ENCODE assay signal across 21 mouse cellular contexts in genomic region chr5:139675707-139675967, GRCm38 (mm10).
DNase-seq lines count a peak whose midpoint lies in the region; ATAC-seq and TF ChIP-seq lines count a peak whose summit lies in the region.
"Had no signal": no experiment of that assay in that cellular context is flagged by ENCODE, and none has a peak within 500 bp of the region (broad histone marks: within the 10 kb centered on the region; RNA-seq: fewer than 3 reads in every experiment).

No protein-coding gene starts in this region.

- H3K27ac ChIP-seq in forebrain, embryonic 12.5 days, result no peak overlapping the region
- H3K27ac ChIP-seq in forebrain, embryonic 16.5 days (ENCODE audit: low read length), result no peak overlapping the region
- H3K27ac ChIP-seq in kidney, embryonic 15.5 days, result no peak overlapping the region
- no peak overlapping the region for H3K27ac ChIP-seq in kidney, embryonic 16.5 days (ENCODE audit: low read length)
- H3K27ac ChIP-seq in midbrain, embryonic 13.5 days, result no peak overlapping the region
- H3K27ac ChIP-seq in midbrain, embryonic 14.5 days (replicated peaks; ENCODE audit: low read depth, low read length), result no peak overlapping the region
- H3K27ac ChIP-seq in stomach, postnatal 0 days (replicated peaks), result no peak overlapping the region
- H3K27ac ChIP-seq: heart, embryonic 13.5 days; limb, embryonic 15.5 days; liver, embryonic 15.5 days; midbrain, embryonic 15.5 days had no signal

- peak; percentile 37; the same call in 1 of the 2 replicates for TF ChIP-seq CTCF in stomach, postnatal 0 days (IDR thresholded peaks at IDR 0.05; ENCODE audit: low read depth)

- peaks cover 14% of the 10 kb centered on the region for H3K4me1 ChIP-seq in forebrain, embryonic 12.5 days
- H3K4me1 ChIP-seq in forebrain, embryonic 16.5 days (replicated peaks; ENCODE audit: control insufficient read depth, insufficient read depth, low read length), result no peaks in the 10 kb centered on the region
- H3K4me1 ChIP-seq in kidney, embryonic 15.5 days, result 0 out of 2 replicates have a peak, but pooled peaks cover 4% of the 10 kb centered on the region
- no peaks in the 10 kb centered on the region for H3K4me1 ChIP-seq in kidney, embryonic 16.5 days (ENCODE audit: insufficient read depth, low read length)
- H3K4me1 ChIP-seq in midbrain, embryonic 13.5 days (replicated peaks), result peaks cover 16% of the 10 kb centered on the region
- H3K4me1 ChIP-seq in midbrain, embryonic 14.5 days (ENCODE audit: control insufficient read depth, insufficient read depth, low read length), result peaks cover 5% of the 10 kb centered on the region; the same call in 1 of the 2 replicates
- no peaks in the 10 kb centered on the region for H3K4me1 ChIP-seq in stomach, postnatal 0 days (replicated peaks; ENCODE audit: control insufficient read depth, insufficient read depth)
- H3K4me1 ChIP-seq: heart, embryonic 13.5 days; limb, embryonic 15.5 days; liver, embryonic 15.5 days had no signal

- no peak for DNase-seq in midbrain, embryonic 14.5 days
- no peak for DNase-seq in stomach, postnatal 0 days (ENCODE audit: low spot score)
- DNase-seq: adrenal gland, postnatal 10 days; cerebellum, adult 9-11 months; gastrocnemius, postnatal 10 days; heart, adult 11 months; kidney, postnatal 14 days; right cerebral cortex, postnatal 4 days had no signal

- H3K9ac ChIP-seq in forebrain, embryonic 12.5 days, result no peak overlapping the region
- no peak overlapping the region for H3K9ac ChIP-seq in forebrain, embryonic 16.5 days (replicated peaks; ENCODE audit: low read depth, low read length)
- H3K9ac ChIP-seq in kidney, embryonic 15.5 days, result no peak overlapping the region
- no peak overlapping the region for H3K9ac ChIP-seq in kidney, embryonic 16.5 days (replicated peaks; ENCODE audit: low read length)
- no peak overlapping the region for H3K9ac ChIP-seq in midbrain, embryonic 13.5 days (replicated peaks)
- no peak overlapping the region for H3K9ac ChIP-seq in midbrain, embryonic 14.5 days (replicated peaks; ENCODE audit: low read length)
- H3K9ac ChIP-seq in stomach, postnatal 0 days (ENCODE audit: low read length), result no peak overlapping the region
- H3K9ac ChIP-seq: heart, embryonic 13.5 days; limb, embryonic 15.5 days; liver, embryonic 15.5 days; midbrain, embryonic 15.5 days had no signal

- 0 out of 2 replicates have a peak, but pooled peaks have one; percentile 40 for ATAC-seq in forebrain, embryonic 12.5 days (ENCODE audit: low FRiP score)
- no peak for ATAC-seq in forebrain, embryonic 16.5 days
- ATAC-seq in kidney, embryonic 15.5 days (replicated peaks; ENCODE audit: low FRiP score), result 0 out of 2 replicates have a peak, but pooled peaks have one; percentile 3
- no peak; the same call in 1 of the 2 replicates for ATAC-seq in kidney, embryonic 16.5 days (ENCODE audit: low FRiP score, low TSS enrichment)
- ATAC-seq in midbrain, embryonic 13.5 days, result peak; percentile 40; the same call in 1 of the 2 replicates
- ATAC-seq in midbrain, embryonic 14.5 days (ENCODE audit: low FRiP score, low TSS enrichment), result no peak
- no peak for ATAC-seq in stomach, postnatal 0 days (ENCODE audit: low FRiP score, low TSS enrichment)
- ATAC-seq: activated CD4-positive, CD25-positive, alpha-beta regulatory T cell, adult 4 months; CD4-positive, CD25-positive, alpha-beta regulatory T cell, adult 4 months; inflammation-experienced regulatory T-cells, adult 6 months; midbrain, embryonic 15.5 days had no signal

- H3K36me3 ChIP-seq in forebrain, embryonic 12.5 days (replicated peaks), result no peaks in the 10 kb centered on the region
- no peaks in the 10 kb centered on the region for H3K36me3 ChIP-seq in forebrain, embryonic 16.5 days (ENCODE audit: control insufficient read depth, insufficient read depth)
- no peaks in the 10 kb centered on the region for H3K36me3 ChIP-seq in kidney, embryonic 15.5 days
- H3K36me3 ChIP-seq in kidney, embryonic 16.5 days (ENCODE audit: insufficient read depth, low read length), result no peaks in the 10 kb centered on the region
- no peaks in the 10 kb centered on the region for H3K36me3 ChIP-seq in midbrain, embryonic 13.5 days
- H3K36me3 ChIP-seq in midbrain, embryonic 14.5 days (ENCODE audit: control insufficient read depth, insufficient read depth, low read length), result no peaks in the 10 kb centered on the region
- no peaks in the 10 kb centered on the region for H3K36me3 ChIP-seq in stomach, postnatal 0 days (ENCODE audit: control insufficient read depth, insufficient read depth, low read length)
- H3K36me3 ChIP-seq: G1E; heart, embryonic 13.5 days; limb, embryonic 15.5 days; liver, embryonic 15.5 days; midbrain, embryonic 15.5 days had no signal

- H3K4me3 ChIP-seq in forebrain, embryonic 12.5 days (replicated peaks), result no peak overlapping the region
- H3K4me3 ChIP-seq in forebrain, embryonic 16.5 days (replicated peaks; ENCODE audit: low read length), result no peak overlapping the region
- H3K4me3 ChIP-seq in kidney, embryonic 15.5 days (replicated peaks), result no peak overlapping the region
- no peak overlapping the region for H3K4me3 ChIP-seq in kidney, embryonic 16.5 days (ENCODE audit: low read length)
- H3K4me3 ChIP-seq in midbrain, embryonic 13.5 days (replicated peaks), result no peak overlapping the region
- H3K4me3 ChIP-seq in midbrain, embryonic 14.5 days (replicated peaks; ENCODE audit: low read depth, low read length), result no peak overlapping the region
- H3K4me3 ChIP-seq in stomach, postnatal 0 days (ENCODE audit: low read depth, low read length), result no peak overlapping the region
- H3K4me3 ChIP-seq: heart, embryonic 13.5 days; limb, embryonic 15.5 days; liver, embryonic 15.5 days; midbrain, embryonic 15.5 days had no signal

- H3K9me3 ChIP-seq in forebrain, embryonic 12.5 days, result no peaks in the 10 kb centered on the region
- H3K9me3 ChIP-seq in forebrain, embryonic 16.5 days (ENCODE audit: control insufficient read depth, low read length), result no peaks in the 10 kb centered on the region
- no peaks in the 10 kb centered on the region for H3K9me3 ChIP-seq in kidney, embryonic 15.5 days (replicated peaks)
- H3K9me3 ChIP-seq in kidney, embryonic 16.5 days (ENCODE audit: low read length), result no peaks in the 10 kb centered on the region
- H3K9me3 ChIP-seq in midbrain, embryonic 13.5 days, result no peaks in the 10 kb centered on the region
- no peaks in the 10 kb centered on the region for H3K9me3 ChIP-seq in midbrain, embryonic 14.5 days (ENCODE audit: control insufficient read depth, low read length)
- H3K9me3 ChIP-seq in stomach, postnatal 0 days (ENCODE audit: control insufficient read depth, low read length), result no peaks in the 10 kb centered on the region
- H3K9me3 ChIP-seq: G1E; heart, embryonic 13.5 days; limb, embryonic 15.5 days; liver, embryonic 15.5 days; midbrain, embryonic 15.5 days had no signal

- no peak overlapping the region for H3K4me2 ChIP-seq in forebrain, embryonic 12.5 days
- no peak overlapping the region for H3K4me2 ChIP-seq in forebrain, embryonic 16.5 days (ENCODE audit: low read length)
- no peak overlapping the region for H3K4me2 ChIP-seq in kidney, embryonic 15.5 days
- H3K4me2 ChIP-seq in kidney, embryonic 16.5 days (replicated peaks; ENCODE audit: low read depth, low read length), result no peak overlapping the region
- no peak overlapping the region for H3K4me2 ChIP-seq in midbrain, embryonic 13.5 days (replicated peaks)
- H3K4me2 ChIP-seq in midbrain, embryonic 14.5 days (ENCODE audit: low read length), result no peak overlapping the region
- H3K4me2 ChIP-seq in stomach, postnatal 0 days (replicated peaks; ENCODE audit: low read depth), result no peak overlapping the region
- H3K4me2 ChIP-seq: heart, embryonic 13.5 days; limb, embryonic 15.5 days; liver, embryonic 15.5 days; midbrain, embryonic 15.5 days had no signal

- peaks cover 96% of the 10 kb centered on the region for H3K27me3 ChIP-seq in forebrain, embryonic 12.5 days
- peaks cover 56% of the 10 kb centered on the region for H3K27me3 ChIP-seq in forebrain, embryonic 16.5 days (replicated peaks; ENCODE audit: control insufficient read depth, insufficient read depth, low read length)
- H3K27me3 ChIP-seq in kidney, embryonic 15.5 days, result peaks cover 65% of the 10 kb centered on the region
- peaks cover 25% of the 10 kb centered on the region for H3K27me3 ChIP-seq in kidney, embryonic 16.5 days (ENCODE audit: insufficient read depth, low read length)
- peaks cover 62% of the 10 kb centered on the region for H3K27me3 ChIP-seq in midbrain, embryonic 13.5 days
- 0 out of 2 replicates have a peak, but pooled peaks cover 7% of the 10 kb centered on the region for H3K27me3 ChIP-seq in midbrain, embryonic 14.5 days (ENCODE audit: control insufficient read depth, insufficient read depth, low read length)
- H3K27me3 ChIP-seq in stomach, postnatal 0 days (ENCODE audit: control insufficient read depth, insufficient read depth, low read length), result no peaks in the 10 kb centered on the region

- TF ChIP-seq EP300 in stomach, postnatal 0 days (optimal IDR thresholded peaks at IDR 0.05), result no peak

Comparison
In these comparisons a context has a peak if more than half of its experiments do, and no peak if none do; other contexts are left out.
1. ATAC-seq: peak in forebrain, embryonic 12.5 days (single experiment), kidney, embryonic 15.5 days (single experiment) and midbrain, embryonic 13.5 days (single experiment); none in forebrain, embryonic 16.5 days (single experiment), kidney, embryonic 16.5 days (single experiment), midbrain, embryonic 14.5 days (single experiment) and stomach, postnatal 0 days (single experiment).